Mouse (Mus musculus) C2C12 (cell line): ENCODE measurements around the gene Prrxl1.

ENCODE experiments used
- CTCF ChIP-seq: IDR thresholded peaks from one replicate; pipeline ENCODE4 v1.5.1; 2011; ENCODE audit not compliant: control insufficient read depth, insufficient read depth, insufficient read length
- MAX ChIP-seq: IDR thresholded peaks from one replicate; pipeline ENCODE4 v1.6.1; 2011; ENCODE audit warnings: mild to moderate bottlenecking, control low read depth
- USF1 ChIP-seq: IDR thresholded peaks from one replicate; pipeline ENCODE4 v1.6.1; 2011; ENCODE audit warnings: low read depth, mild to moderate bottlenecking, control low read depth, moderate library complexity

GRCm38 (mm10) chr14:32659781-32660180 lies 60.6 kb downstream of the Prrxl1 start:
- TF ChIP-seq MAX (no peak), CTCF (no peak), USF1 (no peak)
